Mouse (Mus musculus) olfactory bulb, adult 2 months (tissue): ENCODE data around the gene Cramp1l.

Experiments used
- CTCF ChIP-seq: fragments of 200-500 bp; IDR thresholded peaks from 2 replicates; pipeline ENCODE4 v1.5.1; 2012; ENCODE audit warnings: low read depth, mild to moderate bottlenecking, low read length, moderate library complexity; ENCODE audit not compliant: insufficient read depth
- POLR2A ChIP-seq: fragments of 200-500 bp; IDR thresholded peaks from 2 replicates; pipeline ENCODE4 v1.6.1; 2012; ENCODE audit warnings: mild to moderate bottlenecking, low read depth, low read length, moderate library complexity; ENCODE audit not compliant: insufficient read depth

GRCm38 (mm10) chr17:24933163-24933562 is 82.4 kb downstream of the Cramp1l start:
- TF ChIP-seq CTCF = no peak
- no peak for TF ChIP-seq POLR2A
